Mouse (Mus musculus) E14TG2a.4 (cell line): ENCODE data around the gene Gm11487.
"Not testable (repeated sequence)": the region's sequence is repeated elsewhere in the genome, so short reads cannot be mapped to it uniquely, and the experiment has no call there.

ENCODE experiments used
- H3K27me3 ChIP-seq: 2 replicates; pipeline ENCODE4 v1.6.1; 2014; ENCODE audit warnings: low read length, control low read depth; ENCODE audit not compliant: insufficient read depth
- H3K36me3 ChIP-seq: 2 replicates; pipeline ENCODE4 v1.6.1; 2014; ENCODE audit warnings: low read length, control low read depth; ENCODE audit not compliant: insufficient read depth
- H3K4me1 ChIP-seq: replicated peaks from 2 replicates; pipeline ENCODE4 v1.6.1; 2014; ENCODE audit warnings: low read depth, low read length, control low read depth
- H3K4me3 ChIP-seq: replicated peaks from 2 replicates; pipeline ENCODE4 v1.5.1; 2014; ENCODE audit warnings: mild to moderate bottlenecking, low read length
- H3K9me3 ChIP-seq: 2 replicates; pipeline ENCODE4 v1.6.1; 2014; ENCODE audit warnings: low read length, control low read depth
- CTCF ChIP-seq: conservative IDR thresholded peaks from 2 replicates; pipeline ENCODE4 v1.5.1; 2014; ENCODE audit warnings: low read length
- NANOG ChIP-seq: IDR thresholded peaks from 2 replicates; pipeline ENCODE4 v1.6.1; 2014; ENCODE audit warnings: borderline replicate concordance, low read length, mixed read lengths
- POU5F1 ChIP-seq: IDR thresholded peaks from 2 replicates; pipeline ENCODE4 v1.6.1; 2014; ENCODE audit warnings: low read length, borderline replicate concordance

Gm11487 gene

GRCm38 (mm10) chr4:73404972-73405371, at the start of gene Gm11487:
Gene Gm11487 (minus strand): TSS chr4:73405072.
- not testable (repeated sequence) for H3K36me3 ChIP-seq, H3K4me1 ChIP-seq, H3K4me3 ChIP-seq, H3K27me3 ChIP-seq, H3K9me3 ChIP-seq

- no peaks in the 10 kb centered on the region for H3K9me3 ChIP-seq
- no peaks in the 10 kb centered on the region for H3K36me3 ChIP-seq
- no peaks in the 10 kb centered on the region for H3K4me1 ChIP-seq
- TF ChIP-seq POU5F1 = no peak
- peak; percentile 29; the same call in 1 of the 2 replicates for TF ChIP-seq CTCF
- no peak overlapping the region for H3K4me3 ChIP-seq
- no peaks in the 10 kb centered on the region for H3K27me3 ChIP-seq
These were observed 39.8 kb upstream of the Gm11487 start for GRCm38 (mm10) chr4:73444715-73445114.

- no peak overlapping the region for H3K4me3 ChIP-seq
- no peaks in the 10 kb centered on the region for H3K4me1 ChIP-seq
- TF ChIP-seq CTCF (no peak), NANOG (no peak), POU5F1 (no peak)
- H3K27me3 ChIP-seq = no peaks in the 10 kb centered on the region
- no peaks in the 10 kb centered on the region for H3K9me3 ChIP-seq
- no peaks in the 10 kb centered on the region for H3K36me3 ChIP-seq
These were observed 37.7 kb upstream of the Gm11487 start for GRCm38 (mm10) chr4:73442568-73442967.

GRCm38 (mm10) chr4:73425903-73426302, 21.0 kb upstream of the Gm11487 start:
- TF ChIP-seq NANOG (no peak), CTCF (no peak)
- Histone ChIP-seq H3K9me3 (no peaks in the 10 kb centered on the region), H3K36me3 (no peaks in the 10 kb centered on the region), H3K27me3 (no peaks in the 10 kb centered on the region), H3K4me3 (no peak overlapping the region), H3K4me1 (no peaks in the 10 kb centered on the region)

- TF ChIP-seq POU5F1 = no peak
- TF ChIP-seq CTCF = no peak
- TF ChIP-seq NANOG = no peak
- H3K4me3 ChIP-seq = no peak overlapping the region
- H3K36me3 ChIP-seq = no peaks in the 10 kb centered on the region
- no peaks in the 10 kb centered on the region for H3K9me3 ChIP-seq
- H3K4me1 ChIP-seq = no peaks in the 10 kb centered on the region
- no peaks in the 10 kb centered on the region for H3K27me3 ChIP-seq
These were observed 18.2 kb upstream of the Gm11487 start for GRCm38 (mm10) chr4:73423049-73423448.

- H3K36me3 ChIP-seq = no peaks in the 10 kb centered on the region
- H3K4me3 ChIP-seq = no peak overlapping the region
- TF ChIP-seq CTCF (no peak), POU5F1 (no peak), NANOG (no peak)
- H3K9me3 ChIP-seq = no peaks in the 10 kb centered on the region
- no peaks in the 10 kb centered on the region for H3K27me3 ChIP-seq
- H3K4me1 ChIP-seq = no peaks in the 10 kb centered on the region
These were observed 38.3 kb downstream of the Gm11487 start for GRCm38 (mm10) chr4:73366534-73366933.
